Mouse (Mus musculus): ENCODE data around the gene Prkn. TPM values are rescaled to one million over a fixed set of nuclear protein-coding genes. Genes with fewer than 3 reads are reported as not detected.

The Prkn gene
- polyA plus RNA-seq, 1 experiment from 2014 or later = 2.8 TPM

DNA sequence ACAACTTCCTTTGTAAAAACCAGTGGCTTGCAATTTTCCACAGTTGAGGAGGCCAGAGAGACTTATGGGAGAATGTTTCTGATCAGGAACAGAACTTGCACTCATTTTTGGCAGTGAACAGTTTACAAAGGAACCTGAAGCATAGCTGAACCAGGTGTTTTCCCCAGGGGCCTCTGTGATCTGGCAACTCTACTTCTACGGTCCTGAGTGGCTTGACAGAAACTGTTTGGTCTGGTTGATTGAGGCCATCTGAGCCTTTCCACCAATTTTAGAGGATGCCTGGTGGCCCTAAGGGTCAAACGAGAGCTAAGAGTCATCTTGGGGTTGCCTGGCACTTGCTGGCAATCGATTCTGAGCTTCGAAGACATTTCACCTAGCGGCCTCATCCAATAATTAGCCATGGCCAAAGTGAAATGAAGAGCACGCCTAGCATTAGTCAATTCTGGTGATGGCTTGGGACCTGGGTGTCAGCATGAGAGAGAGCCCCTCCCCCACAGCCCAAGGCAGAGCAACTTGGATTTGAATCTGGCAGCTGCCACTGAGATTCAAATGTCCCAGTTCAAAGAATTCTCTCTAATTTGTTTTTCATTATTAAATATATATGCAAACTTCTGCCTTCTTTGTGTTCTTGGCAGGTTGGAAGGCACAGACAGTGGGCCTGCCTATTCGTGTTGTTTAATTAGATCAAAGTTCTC is 479.6 kb downstream of the Prkn start:
- no peak overlapping the region for H3K4me3 ChIP-seq (ENCODE audit: low read depth, low read length)
- H3K4me1 ChIP-seq (ENCODE audit: insufficient read depth, low read depth, low read length) = no peaks in the 10 kb centered on the region
- DNase-seq (ENCODE audit: low spot score) (no peak), ATAC-seq (no peak)
- H3K36me3 ChIP-seq (ENCODE audit: insufficient read depth, low read length) = no peaks in the 10 kb centered on the region
- 71% methylated on average over 7 of the region's 7 CpGs for WGBS
- no peak overlapping the region for H3K27ac ChIP-seq (ENCODE audit: low read length)
- no peak overlapping the region for H3K9ac ChIP-seq (replicated peaks; ENCODE audit: low read depth)
- no peak overlapping the region for H3K4me2 ChIP-seq (replicated peaks; ENCODE audit: low read depth, low read length)
- no peaks in the 10 kb centered on the region for H3K27me3 ChIP-seq (replicated peaks; ENCODE audit: insufficient read depth, low read length)
- TF ChIP-seq CTCF (IDR thresholded peaks at IDR 0.05) (no peak), EP300 (IDR thresholded peaks at IDR 0.05) (no peak)
- no peaks in the 10 kb centered on the region for H3K9me3 ChIP-seq (ENCODE audit: low read length)

DNA sequence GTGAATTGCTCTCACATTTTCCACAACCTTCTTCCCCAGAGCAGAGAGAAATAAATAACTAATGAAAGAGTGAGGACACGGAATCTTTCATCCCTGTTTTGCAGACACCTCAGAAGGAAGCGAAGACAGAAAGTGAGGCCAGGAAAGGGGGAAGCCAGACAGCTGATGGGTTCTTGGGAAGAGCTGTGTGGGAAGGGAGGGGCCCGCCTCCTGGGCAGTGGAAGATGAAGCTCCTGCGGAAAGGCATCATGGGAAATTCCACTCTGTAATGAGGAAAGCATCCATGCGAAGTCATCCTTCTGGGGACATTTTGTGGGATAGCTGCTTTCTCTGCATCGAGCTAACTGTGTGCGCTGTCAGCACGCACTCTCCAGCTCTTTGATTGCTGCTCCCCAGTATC is 491.9 kb downstream of the Prkn start:
- H3K4me2 ChIP-seq (replicated peaks; ENCODE audit: low read depth, low read length) = no peak overlapping the region
- no peaks in the 10 kb centered on the region for H3K36me3 ChIP-seq (ENCODE audit: insufficient read depth, low read length)
- H3K4me1 ChIP-seq (ENCODE audit: insufficient read depth, low read depth, low read length) = no peaks in the 10 kb centered on the region
- no peak overlapping the region for H3K27ac ChIP-seq (ENCODE audit: low read length)
- no peaks in the 10 kb centered on the region for H3K9me3 ChIP-seq (ENCODE audit: low read length)
- DNase-seq (ENCODE audit: low spot score) = no peak
- H3K27me3 ChIP-seq (replicated peaks; ENCODE audit: insufficient read depth, low read length) = no peaks in the 10 kb centered on the region
- ATAC-seq = no peak
- no peak overlapping the region for H3K4me3 ChIP-seq (ENCODE audit: low read depth, low read length)
- no peak overlapping the region for H3K9ac ChIP-seq (replicated peaks; ENCODE audit: low read depth)
- 64% methylated on average over 8 of the region's 8 CpGs for whole genome bisulfite sequencing
- TF ChIP-seq CTCF (IDR thresholded peaks at IDR 0.05) = no peak
- no peak for TF ChIP-seq EP300 (IDR thresholded peaks at IDR 0.05)

DNA sequence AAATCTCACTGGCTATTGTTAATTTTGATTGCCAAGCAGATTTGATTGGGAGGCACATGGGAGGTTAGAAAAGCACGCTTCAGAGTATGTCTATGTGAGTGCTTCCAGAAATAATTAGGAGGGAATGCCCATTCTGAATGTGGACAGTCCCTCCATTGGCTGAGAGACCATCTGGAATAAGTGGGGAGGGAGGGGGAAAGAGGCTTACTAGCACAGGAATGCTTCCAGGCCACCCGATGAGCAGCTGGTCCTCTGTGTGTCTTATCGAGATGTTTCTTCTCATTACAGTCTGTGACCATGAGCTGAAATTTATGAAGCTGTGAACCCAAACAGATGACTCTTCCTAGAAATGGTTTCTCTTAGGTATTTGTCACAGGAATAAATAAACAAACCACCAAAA is 493.6 kb downstream of the Prkn start:
- H3K27ac ChIP-seq (ENCODE audit: low read length) = no peak overlapping the region
- no peak overlapping the region for H3K9ac ChIP-seq (replicated peaks; ENCODE audit: low read depth)
- H3K36me3 ChIP-seq (ENCODE audit: insufficient read depth, low read length) = no peaks in the 10 kb centered on the region
- ATAC-seq = no peak
- no peaks in the 10 kb centered on the region for H3K4me1 ChIP-seq (ENCODE audit: insufficient read depth, low read depth, low read length)
- H3K27me3 ChIP-seq (replicated peaks; ENCODE audit: insufficient read depth, low read length) = no peaks in the 10 kb centered on the region
- H3K9me3 ChIP-seq (ENCODE audit: low read length) = no peaks in the 10 kb centered on the region
- no peak for TF ChIP-seq CTCF (IDR thresholded peaks at IDR 0.05)
- TF ChIP-seq EP300 (IDR thresholded peaks at IDR 0.05) = no peak
- WGBS = 72% methylated on average over 3 of the region's 3 CpGs
- no peak overlapping the region for H3K4me3 ChIP-seq (ENCODE audit: low read depth, low read length)
- no peak for DNase-seq (ENCODE audit: low spot score)
- H3K4me2 ChIP-seq (replicated peaks; ENCODE audit: low read depth, low read length) = no peak overlapping the region

DNA sequence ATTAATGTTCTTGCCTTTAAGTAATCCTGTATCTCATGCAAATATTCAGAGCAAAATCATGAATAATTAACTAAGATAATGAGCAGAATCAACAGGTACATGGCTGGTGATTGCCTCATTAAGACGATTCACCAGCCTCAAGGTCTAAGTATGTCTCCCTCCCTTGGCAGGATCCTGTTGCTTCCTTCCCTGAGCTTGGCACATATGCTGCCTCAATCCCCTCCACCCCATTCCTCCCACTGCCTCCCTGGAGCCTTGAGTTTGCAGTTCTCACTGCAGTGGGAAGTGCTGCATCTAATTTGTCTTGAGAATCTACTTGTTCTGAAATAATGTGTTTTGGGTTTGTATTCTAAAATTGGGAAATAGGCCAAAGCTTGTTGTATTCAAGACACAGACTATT is 496.0 kb downstream of the Prkn start:
- TF ChIP-seq EP300 (IDR thresholded peaks at IDR 0.05) = no peak
- TF ChIP-seq CTCF (IDR thresholded peaks at IDR 0.05) = no peak
- 39% methylated on average over 1 of the region's 1 CpGs for WGBS
- no peaks in the 10 kb centered on the region for H3K36me3 ChIP-seq (ENCODE audit: insufficient read depth, low read length)
- no peak overlapping the region for H3K27ac ChIP-seq (ENCODE audit: low read length)
- no peaks in the 10 kb centered on the region for H3K4me1 ChIP-seq (ENCODE audit: insufficient read depth, low read depth, low read length)
- no peaks in the 10 kb centered on the region for H3K9me3 ChIP-seq (ENCODE audit: low read length)
- H3K4me2 ChIP-seq (replicated peaks; ENCODE audit: low read depth, low read length) = no peak overlapping the region
- no peak for ATAC-seq
- no peak for DNase-seq (ENCODE audit: low spot score)
- no peaks in the 10 kb centered on the region for H3K27me3 ChIP-seq (replicated peaks; ENCODE audit: insufficient read depth, low read length)
- no peak overlapping the region for H3K4me3 ChIP-seq (ENCODE audit: low read depth, low read length)
- H3K9ac ChIP-seq (replicated peaks; ENCODE audit: low read depth) = no peak overlapping the region

DNA sequence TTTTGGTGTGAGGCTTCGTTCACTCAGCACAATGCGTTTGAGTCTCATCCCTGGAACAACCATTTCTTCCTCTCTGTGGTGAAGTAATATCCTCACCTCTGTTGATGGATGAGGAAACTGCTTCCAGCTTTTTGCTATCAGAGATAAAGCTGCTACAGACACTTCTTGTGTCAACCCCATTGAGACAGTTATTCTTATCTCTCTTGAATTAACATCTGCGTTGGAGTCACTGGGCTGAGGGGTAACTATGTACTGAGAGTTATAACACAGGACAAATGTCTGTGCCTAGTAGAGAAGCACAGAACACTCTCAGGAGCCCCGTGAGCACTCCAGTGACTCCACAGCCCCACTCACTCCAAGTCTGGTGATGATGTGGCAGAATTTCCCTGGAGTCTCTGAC is 500.2 kb downstream of the Prkn start:
- 35% methylated on average over 4 of the region's 4 CpGs for WGBS

DNA sequence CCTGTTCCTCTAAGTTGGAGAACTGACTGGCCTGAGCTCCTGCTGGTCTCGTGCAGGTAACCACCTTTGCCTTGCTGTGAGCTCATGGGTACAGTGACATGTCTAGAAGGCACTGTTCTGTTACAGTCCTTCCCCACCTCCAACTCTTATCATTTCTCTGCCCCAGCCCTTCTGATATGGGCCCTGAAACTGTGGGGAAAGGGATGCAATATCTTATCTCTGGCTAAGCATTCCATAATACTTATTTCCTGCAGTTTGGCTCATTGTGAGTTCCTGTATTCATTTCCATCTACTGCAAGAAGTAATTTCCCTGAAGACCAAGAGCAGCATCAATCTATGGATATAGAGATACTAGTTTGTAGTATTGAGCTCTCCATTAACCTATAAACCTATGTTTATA is 506.1 kb downstream of the Prkn start:
- no peak for TF ChIP-seq CTCF (IDR thresholded peaks at IDR 0.05)
- TF ChIP-seq EP300 (IDR thresholded peaks at IDR 0.05) = no peak
- no peak for ATAC-seq
- H3K4me2 ChIP-seq (replicated peaks; ENCODE audit: low read depth, low read length) = no peak overlapping the region
- H3K27me3 ChIP-seq (replicated peaks; ENCODE audit: insufficient read depth, low read length) = no peaks in the 10 kb centered on the region
- no peaks in the 10 kb centered on the region for H3K4me1 ChIP-seq (ENCODE audit: insufficient read depth, low read depth, low read length)
- no peak overlapping the region for H3K27ac ChIP-seq (ENCODE audit: low read length)
- H3K9me3 ChIP-seq (ENCODE audit: low read length) = no peaks in the 10 kb centered on the region
- 90% methylated on average over 1 of the region's 1 CpGs for whole genome bisulfite sequencing
- H3K4me3 ChIP-seq (ENCODE audit: low read depth, low read length) = no peak overlapping the region
- H3K9ac ChIP-seq (replicated peaks; ENCODE audit: low read depth) = no peak overlapping the region
- DNase-seq (ENCODE audit: low spot score) = no peak
- H3K36me3 ChIP-seq (ENCODE audit: insufficient read depth, low read length) = no peaks in the 10 kb centered on the region

More for the DNA sequence above, 500.2 kb downstream of the Prkn start:
- Histone ChIP-seq H3K9me3 (ENCODE audit: low read length) (no peaks in the 10 kb centered on the region), H3K4me1 (ENCODE audit: insufficient read depth, low read depth, low read length) (no peaks in the 10 kb centered on the region), H3K4me3 (ENCODE audit: low read depth, low read length) (no peak overlapping the region), H3K36me3 (ENCODE audit: insufficient read depth, low read length) (no peaks in the 10 kb centered on the region), H3K9ac (replicated peaks; ENCODE audit: low read depth) (no peak overlapping the region), H3K27me3 (replicated peaks; ENCODE audit: insufficient read depth, low read length) (no peaks in the 10 kb centered on the region), H3K27ac (ENCODE audit: low read length) (no peak overlapping the region), H3K4me2 (replicated peaks; ENCODE audit: low read depth, low read length) (no peak overlapping the region)
- no peak for DNase-seq (ENCODE audit: low spot score)
- no peak for ATAC-seq
- TF ChIP-seq EP300 (IDR thresholded peaks at IDR 0.05) = no peak
- no peak for TF ChIP-seq CTCF (IDR thresholded peaks at IDR 0.05)

All from lung, postnatal 0 days (tissue).